Mouse (Mus musculus): ENCODE measurements around the gene Aqp1. TPM values are rescaled to one million over a fixed set of nuclear protein-coding genes. Genes with fewer than 3 reads are reported as not detected.

Aqp1 gene
- polyA plus RNA-seq, 1 experiment = 516 TPM

DNA sequence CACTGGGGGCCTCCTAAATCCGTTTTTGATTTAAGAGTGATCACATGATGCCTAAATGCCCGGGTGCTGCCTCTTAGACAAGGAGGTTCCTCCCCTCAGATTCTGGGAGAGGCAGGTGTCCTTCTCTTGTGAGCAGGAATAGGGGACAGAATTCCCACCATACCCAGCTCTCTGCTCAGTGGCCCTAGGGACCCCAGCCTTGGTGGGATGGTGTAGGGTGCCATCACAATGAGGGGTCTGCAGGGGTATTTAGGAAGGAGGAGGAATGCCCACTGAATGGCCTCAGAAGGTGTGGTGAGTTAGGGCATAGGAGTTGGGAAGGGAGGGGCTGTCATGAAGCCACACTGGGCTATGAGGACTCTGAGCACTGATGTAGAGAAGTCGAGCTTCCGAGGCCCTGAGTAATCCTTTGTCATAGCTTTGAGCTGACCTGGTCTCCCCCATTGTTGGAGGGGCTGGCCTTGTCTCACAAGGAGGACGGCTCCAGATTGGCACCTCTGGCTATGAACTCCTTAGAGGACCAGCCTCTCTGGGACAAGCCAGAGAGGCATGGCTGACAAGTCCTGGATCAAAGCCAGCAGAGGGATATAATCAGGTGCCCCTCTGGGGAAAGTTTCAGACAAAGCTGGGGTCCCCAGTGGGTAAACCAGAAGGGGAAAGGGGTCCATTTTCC is 4.0 kb upstream of the Aqp1 start:
- DNase-seq (ENCODE audit: low read depth) = no peak

GRCm38 (mm10) chr6:55332773-55333109 is 3.5 kb upstream of the Aqp1 start:
- DNase-seq (ENCODE audit: low read depth) = no peak

GRCm38 (mm10) chr6:55337242-55337641 is 1.0 kb downstream of the Aqp1 start:
- DNase-seq (ENCODE audit: low read depth) = no peak

DNA sequence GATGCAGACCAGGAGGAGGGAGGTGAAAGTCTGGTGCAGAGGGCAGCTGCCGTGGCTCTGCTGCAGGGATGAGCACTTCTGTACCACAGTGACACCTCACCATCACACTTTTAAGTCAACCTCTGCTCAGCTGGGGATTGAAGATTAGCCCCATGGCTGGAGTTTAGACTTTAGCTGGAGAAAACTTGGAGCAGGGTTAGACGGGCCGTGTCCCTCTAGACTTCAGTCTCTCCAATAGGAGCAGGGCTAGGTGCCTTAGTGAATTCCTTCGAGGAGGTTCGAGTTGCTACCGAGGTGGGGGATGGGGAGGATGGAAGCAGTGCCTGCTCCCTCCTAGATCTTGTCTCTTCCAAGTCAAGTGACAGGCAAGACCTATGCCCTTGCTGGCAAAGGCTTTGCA is 1.8 kb downstream of the Aqp1 start:
- no peak for DNase-seq (ENCODE audit: low read depth)

DNA sequence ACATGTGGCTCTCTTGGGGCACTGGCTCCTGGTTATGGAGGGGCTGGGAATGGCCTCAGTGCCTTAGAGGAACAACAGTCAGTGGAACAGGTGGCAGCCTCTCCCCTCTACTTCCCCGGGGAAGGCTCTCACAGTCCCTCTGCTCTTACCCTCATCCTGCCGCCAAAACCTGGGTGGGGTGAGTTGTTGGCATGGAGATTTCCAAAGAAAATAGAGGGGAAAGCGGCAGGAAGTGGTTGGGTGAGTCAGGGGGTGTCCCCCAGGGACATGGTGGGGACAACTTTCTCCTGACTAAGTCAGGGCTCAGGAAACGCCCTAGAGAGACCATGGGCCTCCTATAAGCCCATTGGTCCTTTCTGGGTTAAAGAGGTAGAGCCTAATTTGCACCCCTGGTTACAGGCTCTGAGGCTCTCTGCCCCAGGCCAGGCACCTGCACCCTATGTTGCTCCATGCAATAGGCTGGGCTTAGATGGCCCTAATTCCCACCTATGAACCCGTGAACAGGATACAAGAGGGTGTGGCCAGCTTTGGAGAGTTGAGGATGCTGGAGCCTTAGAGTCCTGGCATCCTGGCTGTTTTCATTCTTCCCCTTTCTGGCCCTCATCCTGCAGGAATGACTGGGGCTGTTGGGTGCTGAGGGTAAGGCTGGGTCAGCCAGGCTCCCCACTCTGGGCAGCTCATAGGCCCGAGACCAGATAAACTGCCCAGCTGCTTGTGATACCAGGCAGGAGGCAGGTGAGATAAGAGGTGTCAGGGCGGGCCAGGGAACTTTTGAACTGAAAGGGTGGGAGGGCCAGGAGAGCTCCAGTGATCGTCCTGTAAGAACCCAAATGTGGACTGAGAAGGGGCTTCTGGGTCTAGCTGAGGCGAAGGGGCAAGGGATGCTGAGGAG is 2.9 kb downstream of the Aqp1 start:
- no peak for DNase-seq (ENCODE audit: low read depth)

DNA sequence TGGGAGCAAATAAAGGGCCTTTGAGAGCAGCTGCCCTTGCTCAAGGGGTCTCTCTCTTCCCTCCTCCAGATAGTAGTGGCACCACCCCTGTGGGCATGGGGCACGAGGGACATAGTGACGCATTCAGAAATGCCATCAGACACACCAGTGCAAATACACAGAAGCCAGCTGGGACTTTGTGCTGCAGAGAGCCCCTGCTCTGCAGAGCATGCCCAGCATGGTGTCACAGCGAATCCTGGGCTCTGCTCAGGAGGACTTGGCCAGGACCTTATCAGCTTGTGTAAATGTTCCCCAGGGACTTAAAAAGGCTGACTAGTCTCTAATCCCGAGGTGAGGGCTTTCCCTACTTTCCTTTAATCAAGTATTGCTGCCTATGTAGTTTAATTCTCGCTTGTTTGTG is 5.5 kb downstream of the Aqp1 start:
- DNase-seq (ENCODE audit: low read depth) = no peak

DNA sequence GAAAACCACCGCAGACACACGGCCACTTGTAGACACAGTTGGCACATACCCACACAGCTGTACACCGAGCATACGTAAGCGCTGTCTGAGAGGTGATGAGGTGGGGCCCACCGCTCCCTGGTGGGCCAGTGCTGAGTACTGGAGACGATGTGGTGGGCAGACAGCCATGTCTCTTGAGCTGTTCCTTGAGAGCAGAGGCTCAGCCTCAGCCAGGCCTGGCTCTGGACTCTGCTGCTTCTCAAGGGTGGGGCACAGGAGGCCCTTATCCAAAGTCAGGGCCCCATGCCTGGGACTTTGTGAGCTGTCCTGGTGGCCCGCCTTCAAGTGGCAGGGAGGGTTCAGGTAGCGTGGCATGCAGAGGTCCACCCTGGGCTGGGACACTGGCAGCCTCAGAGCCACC is 6.1 kb downstream of the Aqp1 start:
- no peak for DNase-seq (ENCODE audit: low read depth)

GRCm38 (mm10) chr6:55343446-55343845 is 7.2 kb downstream of the Aqp1 start:
- DNase-seq (ENCODE audit: low read depth) = no peak

DNA sequence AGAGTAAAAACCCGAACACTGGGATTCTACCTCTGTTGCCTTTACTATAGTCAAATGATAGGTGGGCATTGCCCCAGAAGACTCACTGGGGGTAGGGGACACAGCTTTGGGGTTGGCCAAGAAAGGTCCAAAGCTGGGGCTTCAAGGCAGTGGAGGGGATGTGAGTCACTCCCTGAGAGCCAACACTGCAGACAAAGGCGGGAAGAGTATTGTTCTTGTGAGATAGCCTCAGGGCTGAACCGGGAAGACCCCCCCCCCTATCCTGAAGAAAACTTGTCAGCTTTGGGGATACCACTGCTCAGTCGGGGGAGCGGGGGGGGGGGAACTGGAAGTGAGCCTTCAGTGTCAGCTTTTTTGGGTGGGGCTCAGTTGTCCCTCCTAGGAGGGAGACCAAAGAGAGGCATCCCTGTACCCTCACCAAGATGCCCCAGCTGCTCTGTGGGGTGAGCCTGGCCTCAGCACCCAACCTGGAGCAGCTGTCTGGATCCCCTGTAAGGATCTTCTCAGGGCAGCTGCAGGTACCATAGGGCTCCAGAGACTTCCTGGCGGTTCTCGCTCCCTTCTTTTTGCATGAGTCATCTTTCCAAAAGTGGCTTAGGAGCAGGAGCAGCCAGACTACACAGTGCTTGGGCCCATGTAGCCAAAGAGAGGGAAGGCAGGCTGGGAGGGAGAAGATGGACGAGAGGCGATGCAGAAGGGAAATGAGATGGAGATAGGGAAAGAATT is 8.2 kb downstream of the Aqp1 start:
- DNase-seq (ENCODE audit: low read depth) = no peak

- no peak for DNase-seq (ENCODE audit: low read depth)
Measured at GRCm38 (mm10) chr6:55345264-55345663, 9.0 kb downstream of the Aqp1 start.

DNA sequence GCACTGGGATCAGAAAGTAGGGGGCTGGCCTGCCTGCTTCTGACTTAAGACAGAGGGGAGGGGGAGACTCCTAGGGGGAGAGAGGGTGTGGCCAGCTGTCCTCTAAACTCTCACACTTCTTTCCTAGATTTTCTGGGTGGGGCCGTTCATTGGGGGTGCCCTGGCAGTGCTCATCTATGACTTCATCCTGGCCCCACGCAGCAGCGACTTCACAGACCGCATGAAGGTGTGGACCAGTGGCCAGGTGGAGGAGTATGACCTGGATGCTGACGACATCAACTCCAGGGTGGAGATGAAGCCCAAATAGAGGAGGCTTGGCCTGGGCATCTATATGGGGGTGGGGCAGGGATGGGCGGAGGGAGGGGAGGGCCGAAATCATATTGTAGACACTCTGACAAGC is 10.3 kb downstream of the Aqp1 start:
- DNase-seq (ENCODE audit: low read depth) = no peak

DNA sequence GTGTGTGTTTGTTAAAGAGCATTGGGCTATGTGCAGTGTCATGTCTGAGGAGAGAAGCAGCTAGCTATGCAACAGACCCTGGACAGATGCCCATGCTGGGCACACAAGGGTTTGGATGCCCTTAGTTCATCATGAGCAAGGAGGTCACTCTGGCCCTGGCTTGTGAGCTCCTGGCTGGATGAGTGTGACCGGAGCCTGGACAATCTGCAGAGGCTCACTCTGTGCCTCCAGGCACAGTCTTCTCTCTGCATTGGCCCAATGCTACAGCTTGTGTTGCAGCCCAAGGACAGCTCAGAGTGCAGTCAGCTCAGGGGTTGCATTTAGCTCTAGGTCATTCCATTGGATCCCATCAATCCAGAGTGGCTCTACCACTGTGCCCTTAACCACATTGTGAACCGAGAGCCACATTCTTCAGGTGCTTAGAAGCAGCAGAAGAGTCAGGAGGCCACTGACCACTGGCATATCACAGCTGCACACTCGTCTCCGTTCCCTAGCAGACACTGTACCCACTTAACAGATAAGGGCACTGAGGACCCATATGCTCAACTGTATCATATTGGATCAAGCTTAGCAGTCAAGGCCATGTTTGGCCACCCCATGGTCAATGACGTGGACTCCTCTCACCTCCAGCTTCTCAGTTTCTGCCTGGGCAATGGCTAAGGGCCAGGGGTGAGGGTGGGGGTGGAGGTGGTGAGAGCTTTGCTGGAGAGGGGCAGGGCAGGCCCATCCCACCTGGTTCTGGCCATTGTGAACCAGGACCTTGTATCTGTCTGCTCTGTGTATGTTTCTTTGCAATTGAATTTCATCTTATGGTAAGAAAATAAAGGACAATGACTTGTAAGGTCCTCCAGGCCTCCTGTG is 11.7 kb downstream of the Aqp1 start:
- no peak for DNase-seq (ENCODE audit: low read depth)

- DNase-seq (ENCODE audit: low read depth) = no peak
Measured at GRCm38 (mm10) chr6:55349231-55349630, 13.0 kb downstream of the Aqp1 start.

DNA sequence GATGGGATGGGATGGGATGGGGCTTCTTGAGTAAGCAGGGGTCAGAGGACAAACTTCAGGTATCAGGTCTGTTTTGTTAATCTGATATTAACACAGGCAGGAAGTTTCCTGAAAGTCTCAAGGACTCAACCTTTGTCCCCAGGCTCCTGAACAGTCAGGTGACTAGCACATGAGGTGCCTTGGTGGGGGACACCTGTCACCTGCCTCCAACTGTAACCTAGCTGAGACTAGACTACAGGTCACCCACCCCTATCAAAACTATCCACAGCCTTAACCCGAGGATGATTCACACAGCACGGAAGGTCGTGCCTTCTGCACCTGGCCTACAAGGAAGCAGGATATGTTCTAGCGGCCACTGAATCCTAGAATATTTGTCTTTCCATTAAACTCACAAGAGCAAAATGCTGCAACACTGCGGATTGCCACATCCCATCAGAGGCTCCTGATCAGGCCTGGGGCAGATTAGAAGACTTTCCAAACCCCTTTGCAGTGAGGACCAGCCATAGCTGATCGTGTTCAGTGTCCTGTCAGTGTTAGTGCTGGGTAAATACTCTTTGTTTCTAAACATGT is 14.2 kb downstream of the Aqp1 start:
- no peak for DNase-seq (ENCODE audit: low read depth)

DNA sequence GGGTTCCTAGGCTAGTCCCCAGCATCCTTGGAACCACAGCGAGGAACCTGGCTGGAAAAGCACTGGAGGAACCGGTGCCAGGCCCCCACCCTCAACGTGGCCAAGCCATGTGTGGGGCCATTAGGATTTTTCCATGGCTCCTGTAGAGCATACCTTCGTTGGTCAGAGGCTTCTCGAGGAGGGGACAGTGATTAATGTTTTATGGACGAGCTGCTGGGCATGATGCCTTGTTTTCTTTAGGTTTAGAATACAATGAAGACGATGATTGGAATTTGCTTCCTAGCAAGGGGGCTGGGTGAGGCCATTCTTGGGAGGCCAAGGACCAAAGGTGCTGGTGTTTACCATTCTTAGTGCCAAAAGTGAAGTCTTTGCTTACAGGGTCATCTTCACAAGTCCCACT is 15.5 kb downstream of the Aqp1 start:
- DNase-seq (ENCODE audit: low read depth) = no peak

DNA sequence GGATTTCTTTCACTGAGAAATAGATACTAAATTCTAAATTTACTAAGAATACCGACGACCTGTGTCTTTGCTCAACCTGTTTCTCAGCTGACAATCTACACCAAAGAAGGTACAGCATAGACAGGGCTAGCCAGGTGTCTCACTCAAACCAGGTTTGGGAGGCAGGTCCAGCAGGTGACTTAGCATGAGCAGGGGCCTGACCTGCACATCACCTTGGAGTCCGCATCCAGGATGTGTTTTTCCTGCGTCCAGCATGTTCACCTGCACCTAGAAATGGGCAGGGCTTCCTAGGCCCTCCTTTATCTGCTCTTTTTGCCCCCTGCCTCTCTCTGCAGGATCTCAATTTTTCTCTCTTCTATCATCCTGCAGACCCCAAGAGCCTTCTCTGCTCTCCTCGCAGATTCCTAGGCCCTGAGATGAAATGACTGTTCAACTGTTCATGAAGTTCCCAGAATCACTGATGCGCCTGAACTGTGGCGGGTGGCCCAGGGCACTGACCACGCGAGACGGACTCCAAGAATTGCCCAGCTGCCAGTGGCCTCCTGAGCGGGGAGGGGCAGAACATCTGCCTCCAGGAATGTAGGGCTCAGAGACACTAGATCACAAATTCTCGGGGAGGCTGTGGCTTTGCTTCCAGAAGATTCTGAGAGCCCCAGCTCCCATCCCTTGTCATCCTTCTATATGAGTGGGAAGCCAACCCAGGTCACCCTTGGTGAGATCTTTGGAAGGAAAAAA is 17.6 kb downstream of the Aqp1 start:
- no peak for DNase-seq (ENCODE audit: low read depth)

DNA sequence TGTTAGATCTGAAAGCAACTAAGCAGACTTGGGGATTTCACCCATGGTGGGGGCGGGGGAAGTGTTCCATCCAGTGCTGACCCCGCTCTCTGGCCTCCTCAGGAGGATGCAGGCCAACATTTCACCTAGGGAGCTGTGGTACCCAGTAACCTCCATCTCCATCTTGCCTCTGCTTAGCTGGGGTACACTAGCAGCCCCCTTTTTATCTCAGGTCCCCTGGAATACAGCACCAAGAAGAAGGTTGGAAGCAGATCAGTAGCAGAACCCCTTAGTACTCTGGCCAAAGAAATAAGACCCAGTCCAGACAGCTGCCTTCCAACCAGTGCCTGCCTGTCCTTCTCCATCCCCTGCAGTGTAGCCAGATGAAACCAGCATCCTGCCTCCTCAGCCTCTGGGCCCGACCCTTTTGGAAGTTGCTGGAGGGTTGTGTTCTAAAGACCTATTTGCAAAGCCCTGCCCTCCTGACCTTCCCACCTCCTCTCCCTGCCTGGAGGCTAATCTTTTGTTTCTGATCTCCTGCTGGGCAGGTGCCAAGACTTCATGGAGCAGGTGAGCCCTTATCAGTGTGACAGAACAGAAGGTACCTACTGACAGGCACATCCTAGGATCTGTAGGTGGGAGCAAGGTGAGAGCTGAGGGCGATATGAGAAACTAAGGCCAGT is 18.4 kb downstream of the Aqp1 start:
- no peak for DNase-seq (ENCODE audit: low read depth)

- no peak for DNase-seq (ENCODE audit: low read depth)
Measured at GRCm38 (mm10) chr6:55355575-55355974, 19.3 kb downstream of the Aqp1 start.

DNA sequence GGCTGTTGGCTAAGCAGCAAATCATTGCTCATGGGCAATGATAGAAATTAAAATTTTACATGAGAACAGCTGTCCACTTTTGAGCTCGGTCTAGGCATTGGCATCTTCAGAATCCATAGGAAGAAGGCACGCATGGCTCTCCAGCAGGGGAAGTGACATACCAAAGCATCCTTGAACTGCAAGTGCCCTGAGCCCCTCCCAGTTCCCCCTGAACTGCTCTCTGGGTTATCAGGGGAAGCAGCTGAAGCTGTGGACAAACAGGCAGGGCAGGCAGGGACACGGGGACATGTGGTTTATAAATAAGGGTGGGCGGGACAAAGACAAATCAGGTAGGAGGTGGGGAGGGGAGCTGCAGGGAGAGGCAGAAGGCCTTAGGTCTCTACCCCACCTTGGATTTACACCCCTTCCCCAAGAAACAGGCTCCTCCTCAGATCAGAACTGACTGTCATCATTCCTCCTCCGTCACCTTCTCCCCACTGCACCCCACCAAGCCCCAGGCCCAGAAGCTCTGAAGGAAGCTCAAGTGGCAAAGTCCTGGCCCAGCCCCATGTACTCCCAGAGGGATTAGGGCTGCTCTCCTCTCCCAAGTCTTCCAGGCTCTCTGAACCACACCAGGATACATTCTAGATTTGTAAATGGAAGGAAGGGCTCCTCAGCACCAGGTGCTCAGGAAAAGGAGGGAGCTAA is 19.9 kb downstream of the Aqp1 start:
- no peak for DNase-seq (ENCODE audit: low read depth)

All from gonadal fat pad, adult 2 months (tissue).